In genomic region chr4:124968711-124969110, GRCm38 (mm10) we compare ENCODE assay signal across 19 mouse cellular contexts. TPM values are rescaled to one million over a fixed set of nuclear protein-coding genes. Genes with fewer than 3 reads are reported as not detected.
DNase-seq lines count a peak whose midpoint lies in the region; ATAC-seq lines count a peak whose summit lies in the region.
"Had no signal": no experiment of that assay in that cellular context is flagged by ENCODE, and none has a peak within 500 bp of the region (broad histone marks: within the 10 kb centered on the region; RNA-seq: fewer than 3 reads in every experiment).

No protein-coding gene starts in this region.

- H3K4me1 ChIP-seq in limb, embryonic 10.5 days: peaks cover 70% of the 10 kb centered on the region
- H3K4me1 ChIP-seq in kidney, embryonic 16.5 days (ENCODE audit: insufficient read depth, low read length): peaks cover 6% of the 10 kb centered on the region
- H3K4me1 ChIP-seq: heart, embryonic 12.5 days; liver, embryonic 12.5 days had no signal

- DNase-seq in heart, adult 11 months: peak; percentile 80
- DNase-seq in heart, postnatal 10 days: no peak
- peak; percentile 35 for DNase-seq in retina, postnatal 1 day
- DNase-seq in retina, embryonic 14.5 days (ENCODE audit: low spot score): no peak
- DNase-seq in limb, embryonic 10.5 days (ENCODE audit: low spot score): peak; percentile 58
- no peak for DNase-seq in frontal cortex, postnatal 25 days (ENCODE audit: low spot score in 2 of 2)
- DNase-seq: B cell, adult 2 months; cerebellum, adult 8-10 months; kidney, adult 18-20 months; kidney, postnatal 10 days; layer of hippocampus, postnatal 36 days; lung, adult 2 months; right cerebral cortex, postnatal 25 days; thymus, adult 18-20 months had no signal

- H3K9me3 ChIP-seq in limb, embryonic 10.5 days (replicated peaks): no peaks in the 10 kb centered on the region; the same call in 1 of the 2 replicates
- H3K9me3 ChIP-seq in kidney, embryonic 16.5 days (ENCODE audit: low read length): no peaks in the 10 kb centered on the region
- H3K9me3 ChIP-seq: heart, embryonic 12.5 days; liver, embryonic 12.5 days had no signal

- no peaks in the 10 kb centered on the region for H3K36me3 ChIP-seq in limb, embryonic 10.5 days
- no peaks in the 10 kb centered on the region for H3K36me3 ChIP-seq in kidney, embryonic 16.5 days (ENCODE audit: insufficient read depth, low read length)
- H3K36me3 ChIP-seq: heart, embryonic 12.5 days; liver, embryonic 12.5 days had no signal

- H3K27me3 ChIP-seq in limb, embryonic 10.5 days (ENCODE audit: low read depth, poor library complexity, severe bottlenecking): peaks cover 100% of the 10 kb centered on the region
- H3K27me3 ChIP-seq in kidney, embryonic 16.5 days (ENCODE audit: insufficient read depth, low read length): no peaks in the 10 kb centered on the region

- intact Hi-C loops in heart, postnatal 10 days (cut with DNase I): no loop called here

- 22% methylated on average over 6 of the region's 6 CpGs for WGBS in limb, embryonic 10.5 days
- 58% methylated on average over 6 of the region's 6 CpGs for WGBS in kidney, embryonic 16.5 days

- ATAC-seq in kidney, embryonic 16.5 days (ENCODE audit: low FRiP score, low TSS enrichment): no peak
- ATAC-seq: liver, embryonic 12.5 days had no signal

- no peak overlapping the region for H3K4me2 ChIP-seq in kidney, embryonic 16.5 days (replicated peaks; ENCODE audit: low read depth, low read length)
- H3K4me2 ChIP-seq: heart, embryonic 12.5 days; liver, embryonic 12.5 days had no signal

- peak overlapping the region; percentile 18; the same call in 1 of the 2 replicates for H3K4me3 ChIP-seq in limb, embryonic 10.5 days
- no peak overlapping the region for H3K4me3 ChIP-seq in kidney, embryonic 16.5 days (ENCODE audit: low read length)
- H3K4me3 ChIP-seq: heart, embryonic 12.5 days; layer of hippocampus, adult 2 months; liver, embryonic 12.5 days; myocyte had no signal

- H3K27ac ChIP-seq in limb, embryonic 10.5 days: peak overlapping the region; percentile 65
- no peak overlapping the region for H3K27ac ChIP-seq in kidney, embryonic 16.5 days (ENCODE audit: low read length)
- H3K27ac ChIP-seq: layer of hippocampus, adult 2 months; liver, embryonic 12.5 days had no signal

- H3K9ac ChIP-seq in kidney, embryonic 16.5 days (replicated peaks; ENCODE audit: low read length): no peak overlapping the region
- H3K9ac ChIP-seq: heart, embryonic 12.5 days; liver, embryonic 12.5 days had no signal

RNA-seq across cellular contexts. Expression of gene Rspo1, which starts 17.5 kb away (rescaled TPM):
- 1 to 10 TPM; 3.4 to 5.6 TPM for total RNA-seq in heart, postnatal 10 days (2021)
- polyA plus RNA-seq in limb, embryonic 10.5 days (2016; fragmentation: Nextera tagmentation; extraction: Ambion mirVana): 4.8 and 6.3 TPM in 2 replicates
- 25.1 and 31.1 TPM in 2 replicates for polyA plus RNA-seq in kidney, embryonic 16.5 days (2015; fragmentation: Nextera tagmentation; extraction: Ambion mirVana)

RNA-seq across cellular contexts. Expression of gene Cdca8, which starts 29.6 kb away (rescaled TPM):
- 10 to 100 TPM; 15.4 to 16.6 TPM for total RNA-seq in heart, postnatal 10 days (2021)
- polyA plus RNA-seq in limb, embryonic 10.5 days (2016; fragmentation: Nextera tagmentation; extraction: Ambion mirVana): 221 and 226 TPM in 2 replicates
- polyA plus RNA-seq in kidney, embryonic 16.5 days (2015; fragmentation: Nextera tagmentation; extraction: Ambion mirVana): 149 and 164 TPM in 2 replicates

RNA-seq across cellular contexts. Expression of gene 9930104L06Rik, which starts 31.9 kb away (rescaled TPM):
- total RNA-seq in heart, postnatal 10 days (2021): 10 to 100 TPM; 10.7 to 11.2 TPM
- polyA plus RNA-seq in limb, embryonic 10.5 days (2016; fragmentation: Nextera tagmentation; extraction: Ambion mirVana): 14.6 and 17.0 TPM in 2 replicates
- polyA plus RNA-seq in kidney, embryonic 16.5 days (2015; fragmentation: Nextera tagmentation; extraction: Ambion mirVana): 12.7 and 13.8 TPM in 2 replicates

RNA-seq across cellular contexts. Expression of gene Gnl2, which starts 47.7 kb away (rescaled TPM):
- 10 to 100 TPM; 36.0 to 37.0 TPM for total RNA-seq in heart, postnatal 10 days (2021)
- 83.5 and 83.7 TPM in 2 replicates for polyA plus RNA-seq in limb, embryonic 10.5 days (2016; fragmentation: Nextera tagmentation; extraction: Ambion mirVana)
- polyA plus RNA-seq in kidney, embryonic 16.5 days (2015; fragmentation: Nextera tagmentation; extraction: Ambion mirVana): 80.7 and 82.7 TPM in 2 replicates

Comparison
In these comparisons a context has a peak if more than half of its experiments do, and no peak if none do; other contexts are left out.
1. DNase-seq: peak in heart, adult 11 months (single experiment), retina, postnatal 1 day (single experiment) and limb, embryonic 10.5 days (single experiment); none in heart, postnatal 10 days (0 of 2), retina, embryonic 14.5 days (single experiment) and frontal cortex, postnatal 25 days (0 of 2).